Mouse (Mus musculus): ENCODE measurements around the gene Nbas.
A peak's percentile ranks its signal among the peaks of the same experiment; 100 is the strongest.

The Nbas gene

DNA sequence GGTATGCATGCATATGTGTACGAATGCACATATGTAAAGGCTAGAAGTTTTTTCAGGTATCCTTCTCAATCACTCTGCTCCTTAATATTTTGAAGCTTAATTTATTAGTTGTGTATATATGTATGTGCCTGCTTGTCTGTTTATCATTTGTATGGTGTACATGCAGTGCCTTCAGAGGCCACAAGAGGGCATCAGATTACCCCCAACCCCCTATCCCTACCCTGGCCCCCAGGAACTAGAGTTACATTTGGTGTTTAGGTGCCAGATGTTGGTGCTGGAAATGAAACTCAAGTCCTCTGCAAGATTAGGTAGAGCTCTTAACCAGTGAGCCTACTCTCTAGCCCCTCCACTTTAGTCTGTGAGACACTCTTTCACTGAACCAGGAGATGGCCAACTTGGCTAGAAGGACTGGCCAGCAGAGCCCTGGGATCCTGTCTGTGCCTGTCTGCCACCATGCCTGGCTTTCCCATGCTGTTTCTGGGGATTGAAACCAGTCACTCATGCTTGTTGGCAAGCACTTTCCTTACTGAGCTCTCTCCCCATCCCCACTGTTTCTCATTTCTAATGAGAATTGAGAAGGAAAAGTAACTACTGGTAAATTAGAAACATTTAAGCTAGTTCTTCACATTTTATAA lies 263.9 kb downstream of the Nbas start:
- peak in 1 of 2 experiments; percentile 18 for DNase-seq (ENCODE audit: low spot score in 2 of 2)

DNA sequence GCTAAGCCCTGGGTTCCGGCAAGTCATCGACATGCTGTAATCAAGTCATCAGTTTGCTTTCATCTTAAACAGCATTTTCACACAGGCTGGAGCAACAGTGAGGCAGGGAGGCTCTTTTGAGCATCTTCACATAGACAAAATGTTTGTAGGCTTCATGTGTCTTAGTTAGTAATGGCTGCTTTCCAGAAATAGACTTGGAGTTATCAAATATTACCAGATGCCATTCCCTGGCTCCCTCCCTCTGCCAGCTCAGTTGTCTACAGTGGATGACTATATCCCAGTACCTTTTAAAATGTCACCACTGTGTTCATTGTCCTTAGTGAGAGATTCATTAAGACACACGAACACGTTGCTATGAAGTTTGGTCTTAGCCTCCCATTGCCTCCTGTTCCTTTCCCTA lies 270.2 kb downstream of the Nbas start:
- no peak for DNase-seq (ENCODE audit: low spot score in 2 of 2)

DNA sequence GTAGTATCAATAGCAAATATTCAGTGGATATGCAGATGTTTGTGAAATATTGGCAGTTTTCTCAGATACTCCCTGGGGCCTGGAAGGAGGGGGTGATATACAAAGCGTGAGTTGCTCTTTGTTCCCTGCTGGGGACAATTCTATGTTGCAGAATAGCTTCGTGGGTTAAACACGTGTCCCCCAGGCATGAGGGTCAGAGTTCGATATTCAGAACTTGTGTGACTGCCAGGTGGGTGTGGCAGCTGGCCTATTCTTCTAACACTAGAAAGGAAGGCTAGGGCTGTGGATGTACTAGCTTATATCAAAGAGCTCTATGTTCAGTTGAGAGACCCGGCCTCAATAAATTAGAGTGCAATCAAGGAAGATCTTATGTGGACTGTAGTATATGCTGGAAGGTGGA lies 274.9 kb downstream of the Nbas start:
- no peak for DNase-seq (ENCODE audit: low spot score in 2 of 2)

DNA sequence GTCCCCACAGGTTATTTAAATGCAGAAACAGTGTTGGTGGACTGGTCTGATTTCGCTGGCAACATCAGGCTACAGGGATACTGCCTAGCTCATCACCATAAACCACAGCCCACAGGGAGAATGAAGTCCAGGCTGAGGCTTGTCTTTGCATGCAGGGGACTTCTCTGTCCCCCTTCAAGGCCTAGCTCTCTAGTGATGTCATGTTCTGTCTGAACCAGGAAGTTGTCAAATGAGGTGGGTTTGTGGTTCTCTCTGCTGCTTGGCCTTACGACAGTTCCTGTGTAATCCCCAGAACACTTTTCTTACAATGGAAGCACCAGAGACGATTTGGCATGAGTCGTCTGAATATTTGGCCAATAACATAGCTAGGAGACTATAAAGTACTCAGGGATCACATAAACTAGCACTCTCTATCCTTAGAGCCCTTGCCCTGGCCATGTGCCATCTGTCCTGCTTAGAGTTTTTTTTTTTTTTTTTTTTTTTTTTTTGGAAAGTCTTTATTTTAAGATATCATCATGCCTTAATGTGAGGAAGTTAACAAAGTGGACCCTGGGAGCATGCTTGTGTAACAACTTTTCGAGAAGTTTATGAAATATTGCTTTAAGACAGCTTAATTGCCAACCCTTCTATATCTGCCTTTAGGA lies 294.8 kb downstream of the Nbas start:
- DNase-seq (ENCODE audit: low spot score in 2 of 2), result no peak

DNA sequence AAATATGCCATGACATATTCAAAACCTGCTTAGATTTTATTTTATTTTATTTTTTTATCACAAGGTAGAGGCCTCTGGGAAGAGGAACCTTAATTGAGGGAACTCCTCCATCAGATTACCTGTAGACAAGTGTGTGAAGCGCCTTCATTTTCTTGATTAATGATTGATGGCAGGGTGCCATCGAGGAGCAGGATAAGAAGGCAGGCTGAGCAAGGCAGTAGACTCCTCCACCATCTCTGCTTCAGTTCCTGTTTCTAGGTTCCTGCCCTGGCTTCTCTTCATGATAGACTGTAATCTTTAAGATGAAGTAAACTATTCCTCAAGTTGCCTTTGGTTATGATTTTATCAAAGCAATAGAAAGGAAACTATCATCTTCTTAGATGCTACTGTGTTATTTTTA lies 295.4 kb downstream of the Nbas start:
- DNase-seq (ENCODE audit: low spot score in 2 of 2), result no peak

DNA sequence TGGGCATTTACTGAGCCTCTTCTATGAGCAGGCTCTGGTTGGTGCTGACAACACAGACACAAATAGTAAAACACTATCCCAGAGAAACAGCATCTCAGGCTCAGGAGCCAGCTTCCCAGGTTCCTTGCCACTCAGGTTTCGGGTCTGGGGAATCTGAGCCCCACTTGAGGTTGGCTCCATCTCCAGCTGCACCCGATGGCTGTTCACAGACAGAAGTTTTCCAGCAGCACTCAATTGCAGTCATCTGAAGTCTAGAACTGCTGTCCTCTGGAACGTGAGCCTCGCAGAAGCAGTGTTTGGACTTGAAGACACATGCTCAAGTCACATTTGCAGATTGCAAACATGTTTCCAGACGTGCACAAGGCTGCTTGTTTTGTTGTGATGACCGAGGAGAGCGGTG lies 297.5 kb downstream of the Nbas start:
- DNase-seq (ENCODE audit: low spot score in 2 of 2), result no peak

DNA sequence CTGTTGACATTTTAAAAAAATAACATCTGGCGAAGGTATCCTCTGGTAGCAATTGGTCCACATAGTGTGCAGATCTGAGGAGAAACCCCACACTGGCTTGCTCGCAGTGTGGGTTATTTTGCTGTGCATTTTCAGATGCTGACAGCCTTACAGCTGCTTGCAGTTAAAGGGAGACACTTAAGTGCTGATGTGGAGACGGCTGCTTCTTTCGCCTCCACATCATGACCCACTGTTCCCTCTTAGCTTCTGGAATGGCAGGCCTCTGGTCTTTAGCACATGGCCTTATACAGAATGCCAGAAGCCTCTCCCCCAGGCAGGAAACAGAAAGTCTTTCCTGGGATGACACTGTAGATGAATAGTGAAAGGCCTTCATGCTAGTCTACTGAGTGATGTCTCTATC lies 306.2 kb downstream of the Nbas start:
- no peak for DNase-seq (ENCODE audit: low spot score in 2 of 2)

DNA sequence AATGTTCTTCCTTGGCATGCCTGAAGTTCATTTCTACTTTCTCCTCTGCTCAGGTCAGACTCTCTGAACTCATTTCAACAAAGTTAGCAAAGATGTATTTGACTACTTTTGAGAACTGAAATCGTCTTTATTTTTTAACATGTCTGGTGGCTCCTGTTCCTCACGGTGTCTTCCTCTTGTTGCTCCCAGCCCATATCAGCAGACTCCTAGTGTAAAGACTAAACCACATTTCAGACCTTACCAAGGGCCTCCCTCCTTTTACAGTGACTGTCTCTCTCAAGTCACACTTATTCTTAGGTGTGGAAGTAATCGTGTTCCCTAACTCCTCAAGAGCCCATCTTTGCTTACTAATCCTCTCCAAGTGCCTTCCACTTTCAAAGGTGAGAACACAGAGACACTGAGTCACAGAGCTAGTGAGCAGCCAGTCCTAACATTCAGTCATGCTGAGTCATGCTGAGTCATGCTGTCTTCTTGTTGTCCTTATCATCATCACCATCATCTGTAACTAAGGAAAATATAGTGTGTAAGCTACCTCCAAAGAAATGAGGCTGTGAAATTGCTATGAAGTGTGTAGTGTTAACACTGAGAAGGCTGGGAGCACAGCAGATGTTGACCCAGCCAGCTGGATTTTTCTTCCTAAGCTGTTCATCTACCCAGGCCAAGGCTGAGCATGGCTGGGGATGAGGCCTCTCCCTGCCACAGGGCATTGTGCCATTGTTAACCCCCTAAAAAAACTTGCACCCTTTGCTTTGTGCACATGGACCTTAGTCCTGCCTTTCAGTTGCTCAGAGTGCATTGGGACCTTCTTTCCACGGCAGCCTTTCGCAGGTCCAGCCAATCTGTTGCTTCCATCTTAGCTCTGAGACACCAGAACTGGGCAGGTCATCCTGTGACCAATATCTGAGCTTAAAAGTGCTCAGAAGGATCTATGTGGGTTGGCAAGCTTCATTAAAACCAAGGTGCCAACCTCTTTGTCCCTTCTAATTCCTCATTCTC lies 307.0 kb downstream of the Nbas start:
- DNase-seq (ENCODE audit: low spot score in 2 of 2), result no peak

DNA sequence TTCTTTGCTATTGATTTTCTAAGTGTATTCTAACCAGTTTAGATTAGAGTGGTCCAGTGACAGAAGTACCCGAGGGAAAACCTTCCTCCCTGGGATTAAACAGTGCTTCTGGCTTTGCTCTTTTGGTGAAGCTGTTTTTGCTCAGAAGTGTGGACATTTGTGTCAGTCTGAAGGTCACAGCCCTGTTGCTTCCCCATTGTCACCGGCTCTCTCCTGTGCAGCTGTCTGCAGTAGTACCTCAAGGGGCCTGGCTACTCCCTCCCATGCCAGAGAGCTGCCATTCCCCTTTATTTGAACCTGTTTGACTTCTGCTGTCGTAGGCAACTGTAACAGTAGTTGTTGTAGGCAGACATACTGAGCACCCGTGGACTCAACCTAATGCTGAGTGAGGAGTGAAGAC lies 307.8 kb downstream of the Nbas start:
- no peak for DNase-seq (ENCODE audit: low spot score in 2 of 2)

DNA sequence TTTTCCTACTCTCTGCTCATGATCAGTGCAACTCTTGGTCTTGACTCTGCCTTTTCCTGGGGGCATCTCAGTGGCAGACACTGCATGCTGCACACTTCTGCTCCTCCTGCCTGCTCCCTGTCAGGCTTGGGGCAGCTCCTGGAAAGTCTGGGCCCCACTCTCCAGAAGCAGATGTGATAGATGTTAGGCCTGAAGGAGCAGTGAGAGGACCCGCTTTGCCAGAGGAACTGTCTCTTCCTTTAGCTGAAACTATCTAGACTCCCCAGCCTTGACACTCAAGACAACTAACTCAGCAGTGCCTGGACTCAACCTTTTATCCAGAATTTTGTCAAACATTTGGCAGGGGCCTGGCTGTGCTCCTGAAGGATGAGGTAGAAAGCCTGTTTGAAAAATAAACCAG lies 311.9 kb downstream of the Nbas start:
- no peak for DNase-seq (ENCODE audit: low spot score in 2 of 2)

DNA sequence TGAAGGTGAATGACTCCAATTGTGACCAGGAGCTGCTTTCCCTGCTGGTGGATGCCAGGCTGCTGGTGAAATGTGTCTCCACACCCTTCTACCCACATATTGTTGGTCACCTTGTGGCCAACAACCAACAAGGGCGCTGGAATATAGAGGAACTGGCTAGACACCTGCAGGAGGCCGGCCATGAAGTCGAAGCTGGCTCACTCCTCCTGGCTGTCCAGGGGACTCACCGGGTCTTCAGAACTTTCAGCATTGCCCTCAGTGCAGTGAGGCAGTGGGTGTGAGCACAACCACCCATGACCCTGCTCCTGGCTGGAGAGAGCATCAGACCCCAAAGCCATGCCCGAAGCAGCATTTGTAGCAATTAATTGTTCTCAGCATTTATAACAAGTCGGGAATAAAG lies 314.5 kb downstream of the Nbas start:
- DNase-seq (ENCODE audit: low spot score in 2 of 2), result no peak

DNA sequence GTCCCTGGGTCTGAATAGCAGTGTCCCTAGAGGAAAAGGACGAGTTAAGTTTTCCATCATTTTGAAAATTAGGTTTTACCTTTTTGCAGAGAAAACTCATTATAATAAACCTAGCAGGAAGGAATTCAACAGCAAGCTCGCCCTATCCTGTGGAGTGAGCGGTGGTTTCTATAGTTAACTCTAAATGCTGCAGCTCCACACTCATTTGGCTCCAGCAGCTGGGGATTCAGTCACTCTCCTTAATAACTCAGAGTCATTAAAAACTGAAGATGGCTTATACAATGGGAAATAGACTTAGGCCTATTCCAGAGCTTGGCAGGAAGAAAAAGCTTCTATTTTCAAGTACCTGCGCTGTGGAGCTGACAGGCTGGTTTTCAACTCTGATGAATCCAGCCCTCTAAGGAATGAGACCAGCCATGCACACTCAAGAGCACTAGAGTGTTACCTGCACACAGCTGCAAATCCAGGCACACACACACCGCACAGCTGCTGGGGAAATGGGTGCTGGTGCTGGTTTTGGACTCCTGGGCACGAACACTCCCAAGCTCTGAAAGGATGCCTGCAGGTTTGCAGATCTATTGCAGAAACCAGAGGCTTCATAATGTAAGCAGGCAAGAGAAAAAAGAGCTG lies 316.7 kb downstream of the Nbas start:
- no peak for DNase-seq (ENCODE audit: low spot score in 2 of 2)

DNA sequence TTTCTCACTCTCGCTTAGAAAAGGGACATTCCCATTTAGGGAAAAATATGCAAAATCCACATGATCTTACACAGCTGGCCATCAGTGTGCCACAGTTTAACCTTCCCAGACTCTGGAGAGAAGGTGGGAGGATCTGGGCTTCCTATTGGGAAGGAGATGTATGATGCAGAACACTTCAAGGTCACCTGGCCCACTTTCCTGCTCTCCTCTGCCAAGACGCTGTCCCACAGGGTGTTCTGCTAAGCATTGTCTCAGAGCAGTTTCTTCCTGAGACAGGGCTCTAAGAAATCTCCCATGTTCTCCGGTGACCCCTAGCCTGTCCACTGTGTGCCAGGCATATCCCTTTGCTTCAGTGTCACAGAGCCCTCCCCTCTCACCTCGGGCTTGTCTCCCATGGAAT lies 318.7 kb downstream of the Nbas start:
- no peak for DNase-seq (ENCODE audit: low spot score in 2 of 2)

DNA sequence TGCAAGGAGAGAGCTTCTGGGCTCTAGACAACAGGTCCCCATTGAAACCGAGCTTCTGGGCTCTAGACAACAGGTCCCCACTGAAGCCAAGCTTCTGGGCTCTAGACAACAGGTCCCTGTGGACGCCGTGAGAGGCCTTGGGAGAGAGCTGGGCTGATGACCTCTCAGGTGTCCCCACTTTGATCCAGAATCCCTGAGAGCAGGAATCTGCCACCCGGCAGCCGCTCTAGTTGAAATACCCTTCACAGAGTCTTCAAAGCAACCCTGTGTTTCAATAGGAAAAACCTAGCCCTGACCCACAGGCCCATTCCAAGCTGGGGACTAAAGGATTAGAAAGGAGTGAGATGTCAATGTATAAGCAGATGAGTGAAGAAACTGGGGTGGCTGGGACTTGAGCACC lies 320.1 kb downstream of the Nbas start:
- no peak for DNase-seq (ENCODE audit: low spot score in 2 of 2)

DNA sequence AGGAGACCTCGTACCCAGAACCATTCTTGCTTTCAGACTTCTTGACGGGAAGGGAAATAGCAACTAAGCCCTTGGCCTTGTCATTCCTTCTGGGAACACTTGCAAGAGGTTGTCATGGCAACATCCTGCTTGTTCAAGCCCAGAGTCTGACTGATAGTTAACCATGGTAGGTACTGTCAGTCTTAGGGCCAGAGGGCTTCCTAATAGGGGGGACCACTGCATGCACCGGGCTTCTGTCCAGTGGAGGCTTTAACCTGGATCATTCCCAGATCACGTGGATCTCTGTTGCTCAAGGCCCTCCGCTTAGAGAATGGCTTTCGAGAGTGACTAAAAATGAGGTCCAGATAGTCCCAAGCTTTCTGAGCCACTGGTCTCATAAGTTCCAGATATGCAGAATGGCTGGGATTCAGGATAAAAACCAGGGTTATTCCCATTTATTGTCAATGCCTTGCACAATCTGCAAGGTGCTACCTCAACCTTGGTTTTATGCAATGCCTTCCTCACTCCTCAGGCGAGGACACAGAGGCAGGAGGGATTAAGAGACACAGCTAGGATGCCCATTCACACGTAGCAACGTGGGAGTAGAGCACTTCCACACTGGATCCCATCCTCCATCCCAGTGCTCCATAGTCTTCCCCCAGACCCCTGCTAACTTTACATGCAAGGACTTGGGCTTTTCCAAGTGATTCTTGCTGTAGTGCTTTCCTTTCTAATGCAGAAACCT lies 326.0 kb downstream of the Nbas start:
- DNase-seq (ENCODE audit: low spot score in 2 of 2), result no peak

DNA sequence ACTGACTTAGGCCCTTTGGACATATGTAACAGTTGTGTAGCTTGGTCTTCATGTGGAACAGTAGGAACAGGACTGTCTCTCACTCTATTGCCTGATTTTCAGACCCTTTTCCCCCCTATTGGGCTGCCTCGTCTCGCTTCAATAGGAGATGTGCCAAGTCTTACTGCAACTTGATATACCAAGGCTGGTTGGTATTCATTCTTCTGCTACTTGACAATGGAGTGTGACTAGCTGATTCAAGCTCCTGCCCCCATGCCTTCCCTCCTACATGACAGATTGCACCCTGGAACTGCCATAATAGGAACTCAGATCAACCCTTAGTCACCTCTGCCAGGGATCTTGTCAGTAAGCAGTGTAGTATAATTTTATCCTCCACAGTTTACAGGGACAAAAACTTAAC lies 328.1 kb downstream of the Nbas start:
- no peak for DNase-seq (ENCODE audit: low spot score in 2 of 2)

DNA sequence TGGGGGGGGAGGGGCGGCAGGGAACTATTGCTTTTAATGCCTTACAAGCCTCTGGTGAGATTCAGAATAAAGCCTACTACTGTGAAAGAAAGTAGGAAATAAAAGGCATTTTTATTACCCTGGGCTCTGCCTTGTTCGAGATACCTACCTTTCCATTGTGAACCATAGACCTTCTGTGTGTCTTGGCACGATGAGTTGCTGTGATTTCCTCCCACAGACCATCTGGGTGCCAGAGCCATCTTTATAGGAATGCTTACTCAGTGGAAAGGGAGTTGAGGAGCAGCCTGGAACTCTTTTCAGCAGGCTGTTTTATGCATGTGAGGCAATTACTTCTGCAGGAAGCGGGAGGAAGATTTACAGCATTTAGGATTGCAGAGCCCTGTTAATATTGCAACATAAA lies 329.6 kb downstream of the Nbas start:
- no peak for DNase-seq (ENCODE audit: low spot score in 2 of 2)

DNA sequence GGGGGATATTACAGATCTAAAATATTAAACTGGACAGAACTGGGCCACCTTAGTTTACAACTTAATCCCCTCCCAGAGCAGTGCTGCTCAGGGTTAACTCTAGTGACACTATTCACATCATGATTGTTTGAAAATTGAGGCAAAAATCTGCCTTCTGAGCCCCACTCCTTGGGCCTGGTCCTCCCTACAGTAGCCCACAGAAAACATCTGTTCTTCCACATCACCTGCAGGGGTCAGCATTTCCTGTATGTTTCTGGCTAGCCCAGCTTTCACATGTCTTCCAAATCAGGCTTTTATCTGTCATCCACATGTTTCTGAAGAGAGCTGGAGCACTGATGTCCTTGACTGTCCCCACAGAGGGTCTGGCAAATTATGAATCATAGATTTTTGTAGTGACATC lies 333.5 kb downstream of the Nbas start:
- no peak for DNase-seq (ENCODE audit: low spot score in 2 of 2)

DNA sequence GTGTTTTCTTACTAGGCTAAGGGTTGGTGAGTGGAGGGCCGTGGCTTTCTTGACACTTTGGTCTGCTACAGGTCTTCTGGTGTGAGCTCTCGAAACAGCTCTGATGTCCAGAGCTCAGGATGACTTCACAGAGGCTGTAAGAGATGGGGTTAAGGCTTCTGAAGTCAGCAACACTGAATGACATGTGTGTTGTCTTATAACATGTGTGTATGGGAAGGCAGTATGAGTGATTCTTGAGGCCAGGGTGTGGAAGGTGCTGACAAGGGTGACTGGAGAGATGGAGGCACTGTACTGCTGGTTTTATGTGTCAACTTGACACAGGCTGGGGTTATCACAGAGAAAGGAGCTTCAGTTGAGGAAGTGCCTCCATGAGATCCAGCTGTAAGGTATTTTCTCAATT lies 338.1 kb downstream of the Nbas start:
- no peak for DNase-seq (ENCODE audit: low spot score in 2 of 2)

DNA sequence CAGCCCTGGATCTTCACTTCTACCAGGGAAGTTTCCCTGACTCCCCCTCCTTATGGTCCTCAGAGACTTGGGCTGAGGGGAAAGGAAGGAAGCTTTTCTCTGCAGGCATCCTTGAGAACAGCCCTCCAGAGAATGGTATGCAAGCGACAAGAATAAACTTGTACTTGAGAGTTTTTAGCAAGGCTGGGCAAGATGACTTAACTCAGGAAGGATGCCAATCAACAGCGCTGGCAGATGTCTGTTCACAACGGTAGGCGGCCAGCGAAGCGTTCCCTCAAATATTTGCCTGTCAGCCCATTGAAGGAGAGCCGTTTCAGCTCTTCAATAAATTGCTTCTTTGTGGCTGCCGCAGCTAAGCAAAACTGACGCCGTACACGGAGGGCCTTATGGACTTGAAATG lies 340.1 kb downstream of the Nbas start:
- no peak for DNase-seq (ENCODE audit: low spot score in 2 of 2)

DNA sequence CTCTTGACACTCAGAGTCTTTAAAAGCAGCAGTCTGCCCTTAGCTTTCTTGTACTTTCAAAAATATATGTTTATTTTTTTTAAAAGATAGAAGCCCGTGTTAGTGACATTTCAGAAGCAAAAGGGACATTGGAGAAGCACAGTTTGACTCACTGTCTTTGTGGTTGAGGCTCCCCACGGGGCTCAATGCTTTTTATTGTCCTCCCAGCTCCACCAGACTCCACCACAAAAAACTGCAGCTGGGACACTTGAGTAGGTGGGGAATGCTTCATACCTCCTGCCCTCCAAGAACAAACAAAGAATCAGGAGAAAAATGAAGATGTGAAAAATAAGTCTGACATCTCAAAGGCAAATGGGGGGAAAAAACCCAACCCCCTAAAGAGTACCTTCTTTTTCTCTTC lies 344.1 kb downstream of the Nbas start:
- DNase-seq (ENCODE audit: low spot score in 2 of 2), result no peak

DNA sequence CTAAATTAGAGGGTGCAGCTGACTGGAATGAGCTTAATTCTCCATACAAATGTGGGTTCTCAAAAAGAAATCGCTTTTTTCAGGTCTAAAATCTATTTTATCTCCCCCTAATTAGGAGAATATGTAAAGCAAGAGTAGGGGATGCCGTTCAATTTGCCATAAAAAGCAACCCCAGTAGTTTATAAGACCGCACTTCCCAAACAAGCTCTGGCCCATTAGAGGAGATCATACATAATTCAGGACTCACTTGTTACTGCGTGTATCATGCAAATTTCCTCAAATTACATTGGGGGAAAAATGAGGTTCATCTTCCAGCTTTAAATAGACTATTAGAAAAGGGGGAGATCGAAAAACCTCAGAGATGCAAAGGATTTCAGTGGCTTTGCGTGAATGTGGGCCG lies 346.7 kb downstream of the Nbas start:
- no peak for DNase-seq (ENCODE audit: low spot score in 2 of 2)

Data from spleen, postnatal 10 days (tissue).